Mouse (Mus musculus): ENCODE measurements around the gene Akap7. TPM values are rescaled to one million over a fixed set of nuclear protein-coding genes. Genes with fewer than 3 reads are reported as not detected.

Akap7 gene
- total and polyA plus RNA-seq, 3 experiments: 1.9 to 7.7 TPM; not detected in 1

DNA sequence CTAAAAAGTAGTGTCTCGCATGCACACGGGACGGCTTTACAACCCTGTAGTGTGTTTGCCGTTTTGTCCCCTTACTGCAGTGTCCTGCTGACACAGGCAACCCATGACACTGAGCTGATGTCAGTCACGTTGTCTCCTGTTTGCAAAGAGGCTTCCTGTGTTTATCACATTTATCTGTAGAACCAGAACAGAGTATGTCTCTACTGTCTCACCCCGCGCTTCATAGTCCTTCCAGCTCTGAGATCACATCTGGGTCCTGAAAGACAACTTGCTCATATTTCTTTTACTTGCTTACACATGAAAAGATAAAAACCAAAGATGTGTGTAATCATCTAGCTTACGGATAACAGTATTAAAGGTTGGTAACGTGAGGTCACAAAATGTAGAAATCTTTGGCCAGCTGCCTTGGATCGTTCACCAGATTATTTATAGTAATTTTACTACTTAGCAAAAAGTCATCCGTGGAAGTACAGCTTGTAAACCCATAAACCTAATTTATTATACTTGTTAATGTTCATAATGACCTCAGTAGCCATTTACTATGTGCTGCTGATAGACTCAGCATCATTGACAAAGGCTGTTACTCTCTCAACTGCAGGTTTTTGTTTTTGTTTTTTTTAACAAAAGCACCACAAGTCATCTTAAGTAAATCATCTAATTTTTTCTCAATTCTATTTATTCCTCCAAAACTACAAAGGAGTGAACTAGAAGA, 22.4 kb downstream of the Akap7 start:
- H3K9ac ChIP-seq (ENCODE audit: control insufficient read depth, low read depth, low read length, poor library complexity, severe bottlenecking): no peak overlapping the region
- no peak overlapping the region for H3K27ac ChIP-seq (ENCODE audit: control insufficient read depth, low read depth, low read length)
- no peak overlapping the region for H3K4me3 ChIP-seq (ENCODE audit: control insufficient read depth in 1 of 2, insufficient read depth in 1 of 2, low read depth in 2 of 2, low read length in 2 of 2)
- no peak for DNase-seq (ENCODE audit: low read depth, low spot score)
- peaks cover 0 to 5% of the 10 kb centered on the region in 2 experiments; a peak in 2 of 4 replicates for H3K36me3 ChIP-seq (ENCODE audit: control insufficient read depth in 1 of 2, insufficient read depth in 2 of 2, low read length in 2 of 2)
- no peaks in the 10 kb centered on the region for H3K9me3 ChIP-seq (replicated peaks; ENCODE audit: insufficient read depth, low read length)
- no peaks in the 10 kb centered on the region for H3K27me3 ChIP-seq (ENCODE audit: control insufficient read depth in 1 of 2, insufficient read depth in 2 of 2, low read length in 2 of 2)
- H3K4me1 ChIP-seq (ENCODE audit: control insufficient read depth in 1 of 2, insufficient read depth in 2 of 2, low read length in 2 of 2): peaks cover 0 to 2% of the 10 kb centered on the region in 2 experiments; a peak in 1 of 4 replicates
- no peak for TF ChIP-seq MEF2A (IDR thresholded peaks at IDR 0.05; ENCODE audit: extremely low read depth, insufficient replicate concordance, low read depth, low read length, poor library complexity, severe bottlenecking)
- TF ChIP-seq ELF1 (IDR thresholded peaks at IDR 0.05; ENCODE audit: low read depth, low read length): no peak
- TF ChIP-seq TBP (IDR thresholded peaks at IDR 0.05; ENCODE audit: low read depth, low read length): no peak
- TF ChIP-seq NRF1 (IDR thresholded peaks at IDR 0.05; ENCODE audit: insufficient read depth, low read depth, low read length, poor library complexity, severe bottlenecking): no peak
- no peak for TF ChIP-seq BHLHE40 (IDR thresholded peaks at IDR 0.05; ENCODE audit: borderline replicate concordance, low read depth, low read length)
- no peak for TF ChIP-seq POLR2A (IDR thresholded peaks at IDR 0.05; ENCODE audit: control insufficient read depth in 1 of 2, insufficient read depth in 1 of 2, low read depth in 1 of 2, low read length in 2 of 2, poor library complexity in 1 of 2)
- no peak for TF ChIP-seq MAFK (IDR thresholded peaks at IDR 0.05; ENCODE audit: borderline replicate concordance, low read depth, low read length)
- no peak for TF ChIP-seq GATA1 (IDR thresholded peaks at IDR 0.05; ENCODE audit: low read depth, low read length)
- TF ChIP-seq POLR2AphosphoS2 (IDR thresholded peaks at IDR 0.05; ENCODE audit: low read length): no peak
- TF ChIP-seq MAZ (IDR thresholded peaks at IDR 0.05; ENCODE audit: low read depth, low read length): no peak
- no peak for TF ChIP-seq MAX (IDR thresholded peaks at IDR 0.05; ENCODE audit: low read length)
- TF ChIP-seq CTCF (IDR thresholded peaks at IDR 0.05 in 2 of 3, conservative IDR thresholded peaks at IDR 0.05 in 1 of 3; ENCODE audit: control insufficient read depth in 1 of 3, insufficient read depth in 1 of 3, low read depth in 2 of 3, low read length in 3 of 3, poor library complexity in 1 of 3, severe bottlenecking in 1 of 3): no peak
- TF ChIP-seq MYB (IDR thresholded peaks at IDR 0.05; ENCODE audit: low read depth, low read length): no peak
- TF ChIP-seq UBTF (IDR thresholded peaks at IDR 0.05; ENCODE audit: borderline replicate concordance, insufficient read depth, low read depth, low read length): no peak
- TF ChIP-seq KAT2A (conservative IDR thresholded peaks at IDR 0.05; ENCODE audit: low read depth, low read length): no peak
- TF ChIP-seq EP300 (IDR thresholded peaks at IDR 0.05; ENCODE audit: low read depth in 1 of 2, low read length in 2 of 2): no peak
- no peak for TF ChIP-seq TAL1 (IDR thresholded peaks at IDR 0.05; ENCODE audit: low read length)
- no peak for TF ChIP-seq CHD1 (IDR thresholded peaks at IDR 0.05; ENCODE audit: low read depth, low read length)
- no peaks in the 10 kb centered on the region for H3K79me2 ChIP-seq (ENCODE audit: control insufficient read depth, insufficient read depth, low read length, poor library complexity)

GRCm38 (mm10) chr10:25284427-25285099, 23.1 kb downstream of the Akap7 start:
- Histone ChIP-seq H3K9ac (ENCODE audit: control insufficient read depth, low read depth, low read length, poor library complexity, severe bottlenecking) (no peak overlapping the region), H3K9me3 (replicated peaks; ENCODE audit: insufficient read depth, low read length) (no peaks in the 10 kb centered on the region), H3K36me3 (ENCODE audit: control insufficient read depth in 1 of 2, insufficient read depth in 2 of 2, low read length in 2 of 2) (peaks cover 0 to 5% of the 10 kb centered on the region in 2 experiments; a peak in 2 of 4 replicates), H3K79me2 (ENCODE audit: control insufficient read depth, insufficient read depth, low read length, poor library complexity) (no peaks in the 10 kb centered on the region), H3K27ac (ENCODE audit: control insufficient read depth, low read depth, low read length) (no peak overlapping the region), H3K27me3 (ENCODE audit: control insufficient read depth in 1 of 2, insufficient read depth in 2 of 2, low read length in 2 of 2) (no peaks in the 10 kb centered on the region), H3K4me1 (ENCODE audit: control insufficient read depth in 1 of 2, insufficient read depth in 2 of 2, low read length in 2 of 2) (peaks cover 0 to 2% of the 10 kb centered on the region in 2 experiments; a peak in 1 of 4 replicates), H3K4me3 (ENCODE audit: control insufficient read depth in 1 of 2, insufficient read depth in 1 of 2, low read depth in 2 of 2, low read length in 2 of 2) (no peak overlapping the region)
- DNase-seq (ENCODE audit: low read depth, low spot score): peak; percentile 35
- peak; percentile 33 for TF ChIP-seq SMC3 (IDR thresholded peaks at IDR 0.05; ENCODE audit: low read depth, low read length)
- TF ChIP-seq CTCF (IDR thresholded peaks at IDR 0.05 in 2 of 3, conservative IDR thresholded peaks at IDR 0.05 in 1 of 3; ENCODE audit: control insufficient read depth in 1 of 3, insufficient read depth in 1 of 3, low read depth in 2 of 3, low read length in 3 of 3, poor library complexity in 1 of 3, severe bottlenecking in 1 of 3): peak in 2 of 3 experiments; percentile 18 to 42; a peak in 4 of 6 replicates
- peak; percentile 5 for TF ChIP-seq RAD21 (IDR thresholded peaks at IDR 0.05; ENCODE audit: low read depth, low read length)
- no peak for TF ChIP-seq MEF2A (IDR thresholded peaks at IDR 0.05; ENCODE audit: extremely low read depth, insufficient replicate concordance, low read depth, low read length, poor library complexity, severe bottlenecking)
